ENCODE assay signal across 27 mouse cellular contexts in the genomic region with DNA sequence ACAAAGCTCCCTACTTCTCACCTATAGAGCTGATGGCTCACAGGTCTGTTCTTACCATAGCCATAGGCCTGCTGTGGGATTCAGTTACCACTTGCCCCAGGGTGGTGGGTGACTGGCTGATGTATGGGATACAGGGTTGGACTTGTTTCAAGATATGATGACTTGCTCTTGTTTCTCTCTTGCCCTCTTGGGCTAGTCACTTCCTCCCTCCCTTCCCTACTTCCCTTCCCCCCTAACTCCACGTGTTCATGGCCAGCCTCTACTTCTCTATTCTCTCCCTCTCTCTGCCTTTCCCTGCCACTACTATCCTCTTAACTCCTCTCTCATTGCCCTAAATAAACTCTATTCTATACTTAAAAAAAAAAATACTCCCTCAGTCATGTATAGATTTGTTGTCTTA.
"Had no signal": no experiment of that assay in that cellular context is flagged by ENCODE, and none has a peak within 500 bp of the region (broad histone marks: within the 10 kb centered on the region; RNA-seq: fewer than 3 reads in every experiment).

No protein-coding gene starts in this region.

- H3K27me3 ChIP-seq: heart, embryonic 13.5 days; heart, embryonic 15.5 days; hindbrain, embryonic 12.5 days; kidney, embryonic 15.5 days; limb, embryonic 12.5 days; liver, embryonic 13.5 days had no signal

- H3K4me3 ChIP-seq: gastrocnemius, adult 2 months; heart, adult 2 months; heart, embryonic 13.5 days; heart, embryonic 15.5 days; hindbrain, embryonic 12.5 days; kidney, embryonic 15.5 days; left cerebral cortex, adult 2 months; limb, embryonic 10.5 days; limb, embryonic 12.5 days; liver, embryonic 13.5 days had no signal

- H3K4me2 ChIP-seq: heart, embryonic 11.5 days; heart, embryonic 13.5 days; heart, embryonic 15.5 days; hindbrain, embryonic 12.5 days; hindbrain, embryonic 14.5 days; kidney, embryonic 15.5 days; limb, embryonic 12.5 days; liver, embryonic 11.5 days; liver, embryonic 13.5 days had no signal

- H3K9ac ChIP-seq: heart, embryonic 13.5 days; heart, embryonic 15.5 days; hindbrain, embryonic 12.5 days; hindbrain, embryonic 14.5 days; kidney, embryonic 15.5 days; limb, embryonic 12.5 days; liver, embryonic 13.5 days had no signal

- H3K9me3 ChIP-seq: heart, embryonic 13.5 days; heart, embryonic 15.5 days; hindbrain, embryonic 12.5 days; kidney, embryonic 15.5 days; limb, embryonic 10.5 days; liver, embryonic 13.5 days had no signal

- H3K27ac ChIP-seq: gastrocnemius, adult 2 months; heart, adult 2 months; heart, embryonic 13.5 days; heart, embryonic 15.5 days; hindbrain, embryonic 12.5 days; hindbrain, embryonic 14.5 days; kidney, embryonic 15.5 days; kidney, postnatal 0 days; left cerebral cortex, adult 2 months; limb, embryonic 10.5 days; limb, embryonic 12.5 days; liver, embryonic 13.5 days had no signal

- H3K4me1 ChIP-seq: heart, embryonic 15.5 days; hindbrain, embryonic 12.5 days; kidney, embryonic 15.5 days; limb, embryonic 10.5 days had no signal

- H3K36me3 ChIP-seq: heart, embryonic 13.5 days; heart, embryonic 15.5 days; hindbrain, embryonic 12.5 days; kidney, embryonic 15.5 days; limb, embryonic 10.5 days; limb, embryonic 12.5 days; liver, embryonic 13.5 days had no signal

- DNase-seq: gastrocnemius, adult 2 months; gastrocnemius, postnatal 10 days; gastrocnemius, postnatal 25 days; heart, adult 11 months; heart, adult 2 months; heart, postnatal 14 days; heart, postnatal 36 days; kidney, adult 11 months; kidney, adult 2 months; kidney, adult 9 months; kidney, postnatal 14 days; kidney, postnatal 36 days; liver; liver, embryonic 13.5 days had no signal

- ATAC-seq: hindbrain, embryonic 16.5 days; intestine, embryonic 16.5 days had no signal
